Mouse (Mus musculus): ENCODE results near the gene H2-Aa. TPM values are rescaled to one million over a fixed set of nuclear protein-coding genes. Genes with fewer than 3 reads are reported as not detected.

H2-Aa gene
- polyA plus RNA-seq, 1 experiment = not detected

DNA sequence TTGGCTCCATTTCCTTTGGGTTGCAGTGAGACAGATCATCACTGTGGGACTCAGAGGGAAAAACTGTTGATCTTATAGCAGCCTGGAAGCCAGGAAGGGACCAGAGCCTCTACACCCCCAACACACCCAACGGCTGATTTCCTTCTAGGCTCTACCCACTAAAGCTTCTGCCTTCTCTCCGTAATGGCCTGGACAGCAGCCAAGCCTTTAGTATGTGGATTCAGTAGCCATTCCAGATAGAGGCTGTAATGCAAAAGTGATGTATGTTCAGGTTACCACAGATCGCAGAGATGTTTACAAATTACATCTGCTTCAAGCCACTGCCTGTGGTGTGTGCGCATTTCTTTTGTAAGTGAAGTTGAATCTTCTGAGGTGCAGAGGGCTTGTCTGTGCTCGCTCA lies 27.1 kb downstream of the H2-Aa start:
- H3K4me1 ChIP-seq (ENCODE audit: control insufficient read depth) = no peaks in the 10 kb centered on the region
- peaks cover 48% of the 10 kb centered on the region for H3K27me3 ChIP-seq (ENCODE audit: control insufficient read depth)
- TF ChIP-seq GATA1 (IDR thresholded peaks at IDR 0.05; ENCODE audit: low read length) (no peak), TAL1 (IDR thresholded peaks at IDR 0.05; ENCODE audit: low read length) (no peak)
- H3K4me3 ChIP-seq (replicated peaks) = no peak overlapping the region
- no peaks in the 10 kb centered on the region for H3K9me3 ChIP-seq (ENCODE audit: control insufficient read depth, low read length)
- H3K36me3 ChIP-seq (ENCODE audit: control insufficient read depth) = no peaks in the 10 kb centered on the region

GRCm38 (mm10) chr17:34257594-34258375 lies 29.8 kb downstream of the H2-Aa start, which contains the start of gene H2-Ab1:
Gene H2-Ab1, plus strand, starts transcription at chr17:34257689.
- no peak for TF ChIP-seq GATA1 (IDR thresholded peaks at IDR 0.05; ENCODE audit: low read length)
- TF ChIP-seq TAL1 (IDR thresholded peaks at IDR 0.05; ENCODE audit: low read length) = no peak
- Histone ChIP-seq H3K9me3 (ENCODE audit: control insufficient read depth, low read length) (no peaks in the 10 kb centered on the region), H3K27me3 (ENCODE audit: control insufficient read depth) (peaks cover 21% of the 10 kb centered on the region), H3K36me3 (ENCODE audit: control insufficient read depth) (no peaks in the 10 kb centered on the region), H3K4me1 (ENCODE audit: control insufficient read depth) (no peaks in the 10 kb centered on the region), H3K4me3 (replicated peaks) (no peak within 1 kb of the TSS)

- no peaks in the 10 kb centered on the region for H3K4me1 ChIP-seq (ENCODE audit: control insufficient read depth)
- TF ChIP-seq TAL1 (IDR thresholded peaks at IDR 0.05; ENCODE audit: low read length) = no peak
- peaks cover 8% of the 10 kb centered on the region for H3K27me3 ChIP-seq (ENCODE audit: control insufficient read depth)
- no peak overlapping the region for H3K4me3 ChIP-seq (replicated peaks)
- H3K36me3 ChIP-seq (ENCODE audit: control insufficient read depth) = no peaks in the 10 kb centered on the region
- H3K9me3 ChIP-seq (ENCODE audit: control insufficient read depth, low read length) = no peaks in the 10 kb centered on the region
These were observed 31.1 kb downstream of the H2-Aa start for GRCm38 (mm10) chr17:34256501-34256900.

DNA sequence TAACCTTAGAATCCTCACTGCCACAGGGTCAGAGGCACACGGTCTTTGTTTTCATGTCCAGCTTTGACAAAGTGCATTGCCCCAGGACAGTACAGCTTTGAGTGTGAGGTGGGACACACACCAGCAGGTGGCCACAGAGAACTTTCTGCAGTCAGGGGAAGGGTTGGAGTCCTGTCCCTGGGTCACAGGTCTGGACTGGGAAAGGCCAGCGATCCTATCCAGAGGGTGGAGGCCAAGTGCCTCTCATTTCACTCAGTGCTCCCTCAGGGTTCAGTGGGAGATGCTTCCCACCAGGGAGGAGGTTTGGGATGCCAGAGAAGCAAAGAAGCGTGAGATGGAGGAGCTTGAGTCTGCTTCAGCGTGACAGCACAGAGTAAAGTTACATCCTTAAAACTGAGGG lies 36.0 kb downstream of the H2-Aa start:
- Histone ChIP-seq H3K27me3 (ENCODE audit: control insufficient read depth) (no peaks in the 10 kb centered on the region), H3K4me3 (replicated peaks) (no peak overlapping the region), H3K36me3 (ENCODE audit: control insufficient read depth) (no peaks in the 10 kb centered on the region), H3K9me3 (ENCODE audit: control insufficient read depth, low read length) (no peaks in the 10 kb centered on the region), H3K4me1 (ENCODE audit: control insufficient read depth) (no peaks in the 10 kb centered on the region)
- TF ChIP-seq TAL1 (IDR thresholded peaks at IDR 0.05; ENCODE audit: low read length) (no peak), GATA1 (IDR thresholded peaks at IDR 0.05; ENCODE audit: low read length) (no peak)

GRCm38 (mm10) chr17:34249878-34250277 lies 37.7 kb downstream of the H2-Aa start:
- no peak overlapping the region for H3K4me3 ChIP-seq (replicated peaks)
- H3K4me1 ChIP-seq (ENCODE audit: control insufficient read depth) = no peaks in the 10 kb centered on the region
- H3K36me3 ChIP-seq (ENCODE audit: control insufficient read depth) = no peaks in the 10 kb centered on the region
- H3K9me3 ChIP-seq (ENCODE audit: control insufficient read depth, low read length) = no peaks in the 10 kb centered on the region
- TF ChIP-seq TAL1 (IDR thresholded peaks at IDR 0.05; ENCODE audit: low read length) = no peak
- TF ChIP-seq GATA1 (IDR thresholded peaks at IDR 0.05; ENCODE audit: low read length) = no peak
- H3K27me3 ChIP-seq (ENCODE audit: control insufficient read depth) = no peaks in the 10 kb centered on the region

- Histone ChIP-seq H3K27me3 (ENCODE audit: control insufficient read depth) (no peaks in the 10 kb centered on the region), H3K9me3 (ENCODE audit: control insufficient read depth, low read length) (no peaks in the 10 kb centered on the region), H3K4me1 (ENCODE audit: control insufficient read depth) (no peaks in the 10 kb centered on the region), H3K36me3 (ENCODE audit: control insufficient read depth) (no peaks in the 10 kb centered on the region), H3K4me3 (replicated peaks) (no peak overlapping the region)
- TF ChIP-seq GATA1 (IDR thresholded peaks at IDR 0.05; ENCODE audit: low read length) = no peak
- TF ChIP-seq TAL1 (IDR thresholded peaks at IDR 0.05; ENCODE audit: low read length) = no peak
These were observed 38.3 kb downstream of the H2-Aa start for GRCm38 (mm10) chr17:34249361-34249760.

GRCm38 (mm10) chr17:34248764-34249163 lies 38.9 kb downstream of the H2-Aa start:
- TF ChIP-seq TAL1 (IDR thresholded peaks at IDR 0.05; ENCODE audit: low read length) (no peak), GATA1 (IDR thresholded peaks at IDR 0.05; ENCODE audit: low read length) (no peak)
- Histone ChIP-seq H3K9me3 (ENCODE audit: control insufficient read depth, low read length) (no peaks in the 10 kb centered on the region), H3K36me3 (ENCODE audit: control insufficient read depth) (no peaks in the 10 kb centered on the region), H3K4me3 (replicated peaks) (no peak overlapping the region), H3K4me1 (ENCODE audit: control insufficient read depth) (no peaks in the 10 kb centered on the region), H3K27me3 (ENCODE audit: control insufficient read depth) (no peaks in the 10 kb centered on the region)

DNA sequence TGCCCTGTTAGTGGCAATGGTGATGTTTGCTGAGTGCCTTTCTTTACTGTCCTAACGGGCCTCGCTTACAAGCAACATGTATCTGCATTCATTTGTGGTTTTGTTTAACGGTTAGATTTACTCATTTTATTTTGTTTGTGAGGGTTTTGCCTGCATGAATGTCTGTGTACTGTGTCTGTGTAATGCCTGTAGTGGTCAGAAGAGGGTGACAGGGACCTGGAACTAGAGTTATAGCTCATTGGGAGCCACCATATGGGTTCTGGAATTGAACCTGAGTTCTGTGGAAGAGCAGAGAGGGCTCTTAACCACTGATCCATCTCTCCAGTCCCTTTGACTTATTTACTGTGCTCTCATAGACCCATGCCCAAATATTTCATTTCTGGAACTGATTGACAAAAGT lies 40.6 kb downstream of the H2-Aa start:
- Histone ChIP-seq H3K27me3 (ENCODE audit: control insufficient read depth) (no peaks in the 10 kb centered on the region), H3K4me3 (replicated peaks) (no peak overlapping the region), H3K36me3 (ENCODE audit: control insufficient read depth) (no peaks in the 10 kb centered on the region), H3K4me1 (ENCODE audit: control insufficient read depth) (no peaks in the 10 kb centered on the region), H3K9me3 (ENCODE audit: control insufficient read depth, low read length) (no peaks in the 10 kb centered on the region)
- no peak for TF ChIP-seq TAL1 (IDR thresholded peaks at IDR 0.05; ENCODE audit: low read length)
- no peak for TF ChIP-seq GATA1 (IDR thresholded peaks at IDR 0.05; ENCODE audit: low read length)

- H3K36me3 ChIP-seq (ENCODE audit: control insufficient read depth) = no peaks in the 10 kb centered on the region
- H3K4me1 ChIP-seq (ENCODE audit: control insufficient read depth) = no peaks in the 10 kb centered on the region
- H3K27me3 ChIP-seq (ENCODE audit: control insufficient read depth) = no peaks in the 10 kb centered on the region; the same call in 1 of the 2 replicates
- no peaks in the 10 kb centered on the region for H3K9me3 ChIP-seq (ENCODE audit: control insufficient read depth, low read length)
- TF ChIP-seq TAL1 (IDR thresholded peaks at IDR 0.05; ENCODE audit: low read length) = no peak
- no peak for TF ChIP-seq GATA1 (IDR thresholded peaks at IDR 0.05; ENCODE audit: low read length)
- no peak overlapping the region for H3K4me3 ChIP-seq (replicated peaks)
These were observed 43.0 kb downstream of the H2-Aa start for GRCm38 (mm10) chr17:34244656-34245055.

All from erythroblast, embryonic 14.5 days (primary cell).